9 mouse cellular contexts compared by ENCODE assay signal in genomic region chr13:20353862-20354603, GRCm38 (mm10).
DNase-seq lines count a peak whose midpoint lies in the region; ATAC-seq and TF ChIP-seq lines count a peak whose summit lies in the region.
"Had no signal": no experiment of that assay in that cellular context is flagged by ENCODE, and none has a peak within 500 bp of the region (broad histone marks: within the 10 kb centered on the region; RNA-seq: fewer than 3 reads in every experiment).

No protein-coding gene starts in this region.

- 0 out of 2 replicates have a peak, but pooled peaks have one; percentile 1 for TF ChIP-seq CTCF in gastrocnemius, adult 2 months (IDR thresholded peaks at IDR 0.05)

- peaks cover 18% of the 10 kb centered on the region for H3K4me1 ChIP-seq in midbrain, embryonic 14.5 days (ENCODE audit: control insufficient read depth, insufficient read depth, low read length)
- H3K4me1 ChIP-seq in kidney, embryonic 16.5 days (ENCODE audit: insufficient read depth, low read length), result no peaks in the 10 kb centered on the region
- H3K4me1 ChIP-seq: liver, embryonic 13.5 days had no signal

- ATAC-seq in midbrain, embryonic 14.5 days (ENCODE audit: low FRiP score, low TSS enrichment), result peak; percentile 58; the same call in 1 of the 2 replicates
- no peak for ATAC-seq in kidney, embryonic 16.5 days (ENCODE audit: low FRiP score, low TSS enrichment)

- no peak overlapping the region for H3K27ac ChIP-seq in gastrocnemius, adult 2 months
- peak overlapping the region; percentile 77 for H3K27ac ChIP-seq in midbrain, embryonic 14.5 days (replicated peaks; ENCODE audit: low read depth, low read length)
- H3K27ac ChIP-seq in kidney, embryonic 16.5 days (ENCODE audit: low read length), result no peak overlapping the region
- H3K27ac ChIP-seq: liver, embryonic 13.5 days had no signal

- H3K9ac ChIP-seq in midbrain, embryonic 14.5 days (replicated peaks; ENCODE audit: low read length), result no peak overlapping the region
- H3K9ac ChIP-seq in kidney, embryonic 16.5 days (replicated peaks; ENCODE audit: low read length), result no peak overlapping the region
- H3K9ac ChIP-seq: liver, embryonic 13.5 days had no signal

- intact Hi-C loops in gastrocnemius, adult 2 months (cut with DNase I), result no loop called here

- no peaks in the 10 kb centered on the region for H3K36me3 ChIP-seq in midbrain, embryonic 14.5 days (ENCODE audit: control insufficient read depth, insufficient read depth, low read length)
- H3K36me3 ChIP-seq in kidney, embryonic 16.5 days (ENCODE audit: insufficient read depth, low read length), result no peaks in the 10 kb centered on the region
- H3K36me3 ChIP-seq: liver, embryonic 13.5 days had no signal

- no peaks in the 10 kb centered on the region for H3K27me3 ChIP-seq in midbrain, embryonic 14.5 days (ENCODE audit: control insufficient read depth, insufficient read depth, low read length)
- H3K27me3 ChIP-seq in kidney, embryonic 16.5 days (ENCODE audit: insufficient read depth, low read length), result no peaks in the 10 kb centered on the region
- H3K27me3 ChIP-seq: liver, embryonic 13.5 days had no signal

- H3K4me3 ChIP-seq in gastrocnemius, adult 2 months, result no peak overlapping the region
- H3K4me3 ChIP-seq in midbrain, embryonic 14.5 days (replicated peaks; ENCODE audit: low read depth, low read length), result no peak overlapping the region
- no peak overlapping the region for H3K4me3 ChIP-seq in kidney, embryonic 16.5 days (ENCODE audit: low read length)
- H3K4me3 ChIP-seq: liver, embryonic 13.5 days had no signal

- H3K4me2 ChIP-seq in midbrain, embryonic 14.5 days (ENCODE audit: low read length), result peak overlapping the region; percentile 23
- no peak overlapping the region for H3K4me2 ChIP-seq in kidney, embryonic 16.5 days (replicated peaks; ENCODE audit: low read depth, low read length)
- H3K4me2 ChIP-seq: liver, embryonic 13.5 days had no signal

- 32% methylated on average over 10 of the region's 10 CpGs for WGBS in midbrain, embryonic 14.5 days
- WGBS in kidney, embryonic 16.5 days, result 36% methylated on average over 10 of the region's 10 CpGs

- no peaks in the 10 kb centered on the region for H3K9me3 ChIP-seq in midbrain, embryonic 14.5 days (ENCODE audit: control insufficient read depth, low read length)
- H3K9me3 ChIP-seq in kidney, embryonic 16.5 days (ENCODE audit: low read length), result 0 out of 2 replicates have a peak, but pooled peaks cover 3% of the 10 kb centered on the region
- H3K9me3 ChIP-seq: liver, embryonic 13.5 days had no signal

- DNase-seq in gastrocnemius, adult 2 months, result no peak
- DNase-seq in gastrocnemius, postnatal 4 days (ENCODE audit: low spot score in 2 of 2), result no peak
- peak; percentile 41 for DNase-seq in Muller cell, postnatal 12 days (ENCODE audit: inconsistent ontology term)
- DNase-seq in frontal cortex, postnatal 36 days (ENCODE audit: low spot score in 2 of 2), result peak; percentile 17 to 31
- DNase-seq in midbrain, embryonic 14.5 days, result peak; percentile 78
- no peak for DNase-seq in T-cell, adult 2 months (ENCODE audit: low spot score)
- no peak for DNase-seq in liver
- DNase-seq: liver, embryonic 13.5 days had no signal

Comparison
In these comparisons a context has a peak if more than half of its experiments do, and no peak if none do; other contexts are left out.
1. DNase-seq: peak in Muller cell, postnatal 12 days (single experiment), frontal cortex, postnatal 36 days (2 of 2) and midbrain, embryonic 14.5 days (single experiment); none in gastrocnemius, adult 2 months (single experiment), gastrocnemius, postnatal 4 days (0 of 2), T-cell, adult 2 months (single experiment) and liver (single experiment).